Mouse (Mus musculus) liver, embryonic 14.5 days (tissue): ENCODE measurements around the gene Lrp5. TPM values are rescaled to one million over a fixed set of nuclear protein-coding genes. Genes with fewer than 3 reads are reported as not detected.

Source experiments
- ATAC-seq: fragments of 200-750 bp; cut with Nextera tagmentation; 2 replicates; pipeline ENCODE4 v1.8.0; 2017; ENCODE audit warnings: moderate number of reproducible peaks, mild to moderate bottlenecking, moderate library complexity; ENCODE audit not compliant: insufficient read depth
- DNase-seq, 3 experiments: peaks; one replicate each; pipeline ENCODE4 v3.0.0-alpha.2; 2012 to 2013; ENCODE audit warnings: low read depth in 3 of 3, low spot score in 3 of 3
- H3K27ac ChIP-seq: fragments of 300-500 bp; sonication (generic); 2 replicates; pipeline ENCODE4 v1.5.1; 2014; ENCODE audit warnings: moderate library complexity, mild to moderate bottlenecking, control low read depth, inconsistent platforms
- H3K27me3 ChIP-seq: fragments of 300-500 bp; sonication (generic); 2 replicates; pipeline ENCODE4 v1.6.1; 2014; ENCODE audit warnings: mild to moderate bottlenecking, low read length, moderate library complexity; ENCODE audit not compliant: control insufficient read depth, insufficient read depth
- H3K36me3 ChIP-seq: fragments of 300-500 bp; sonication (generic); replicated peaks from 2 replicates; pipeline ENCODE4 v1.6.1; 2014; ENCODE audit warnings: low read depth; ENCODE audit not compliant: control insufficient read depth, insufficient read depth
- H3K4me1 ChIP-seq, 2 experiments: fragments of 200-500 bp in 1 of 2; fragments of 300-500 bp in 1 of 2; sonication (generic) in 1 of 2; replicated peaks; 2 replicates each; pipeline ENCODE4 v1.6.1; 2012 to 2014; ENCODE audit warnings: antibody characterized with exemption in 1 of 2, inconsistent platforms in 1 of 2, low read length in 1 of 2; ENCODE audit not compliant: control insufficient read depth in 2 of 2, insufficient read depth in 2 of 2
- H3K4me2 ChIP-seq: fragments of 300-500 bp; sonication (generic); 2 replicates; pipeline ENCODE4 v1.6.1; 2014; ENCODE audit warnings: low read depth, mild to moderate bottlenecking, control low read depth, moderate library complexity
- H3K4me3 ChIP-seq, 2 experiments: fragments of 200-500 bp in 1 of 2; fragments of 300-500 bp in 1 of 2; sonication (generic) in 1 of 2; 2 replicates each; pipeline ENCODE4 v1.5.1; 2012 to 2014; ENCODE audit warnings: low read depth in 2 of 2, low read length in 2 of 2, mild to moderate bottlenecking in 2 of 2, control low read depth in 1 of 2, inconsistent platforms in 1 of 2, moderate library complexity in 1 of 2; ENCODE audit not compliant: insufficient read depth in 1 of 2
- H3K9ac ChIP-seq: fragments of 300-500 bp; sonication (generic); replicated peaks from 2 replicates; pipeline ENCODE4 v1.6.1; 2014; ENCODE audit warnings: mild to moderate bottlenecking, control low read depth, moderate library complexity
- H3K9me3 ChIP-seq: fragments of 300-500 bp; sonication (generic); 2 replicates; pipeline ENCODE4 v1.6.1; 2016; ENCODE audit warnings: low read length, mixed read lengths; ENCODE audit not compliant: control insufficient read depth
- CTCF ChIP-seq: IDR thresholded peaks from 2 replicates; pipeline ENCODE4 v1.5.1; 2016; ENCODE audit warnings: antibody characterized with exemption, low read depth, control low read depth
- EP300 ChIP-seq: IDR thresholded peaks from 2 replicates; pipeline ENCODE4 v1.6.1; 2016; ENCODE audit warnings: antibody characterized with exemption, low read depth
- WGBS: fragments of 180-500 bp; shearing (Covaris S2); extraction: QIAGEN DNeasy Blood & Tissue Kit; methylation state at CpG from one replicate; pipeline ENCODE4 v1.1.7; 2014; ENCODE audit not compliant: insufficient replicate concordance; 5-methylcytosine and 5-hydroxymethylcytosine counted together
- polyA plus RNA-seq, 2 experiments: library from polyadenylated mRNA; depleted of rRNA in 1 of 2; stranded (reverse) in 1 of 2; unstranded in 1 of 2; fragments of >200 nt; fragmentation: Nextera tagmentation in 1 of 2; extraction: Ambion mirVana in 1 of 2; gene quantifications; 2 replicates each; pipeline versions ENCODE4 v1.2.1 to v1.2.3; 2012 to 2014

Lrp5 gene
- polyA plus RNA-seq, 2 experiments = 2.3 to 6.8 TPM

DNA sequence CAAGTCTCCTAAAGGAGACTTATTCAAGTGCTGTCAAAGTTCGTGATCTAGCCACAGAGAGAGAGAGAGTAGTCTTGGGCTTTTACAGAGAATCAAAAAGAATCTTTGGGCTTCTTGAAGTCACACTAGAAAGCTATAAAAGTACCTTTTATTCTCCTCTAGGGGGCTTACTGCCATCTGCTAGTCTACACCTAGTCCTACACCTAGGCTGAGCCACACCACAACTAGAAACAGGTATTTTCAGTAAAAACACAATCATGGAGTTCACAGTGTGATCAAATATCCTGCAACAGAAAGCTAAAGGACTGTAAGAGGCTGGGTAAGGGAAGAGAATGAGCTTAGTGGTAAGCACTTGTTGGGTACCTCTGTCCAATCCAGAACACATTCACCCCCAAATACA is 138.1 kb downstream of the Lrp5 start:
- no peak for DNase-seq
- peaks cover 2% of the 10 kb centered on the region for H3K36me3 ChIP-seq
- no peak for ATAC-seq
- no peak for TF ChIP-seq EP300
- TF ChIP-seq CTCF = peak; percentile 9; the same call in 1 of the 2 replicates
- WGBS = 83% methylated on average over 1 of the region's 1 CpGs
- no peak overlapping the region for H3K9ac ChIP-seq
- H3K4me2 ChIP-seq = no peak overlapping the region
- no peak overlapping the region for H3K27ac ChIP-seq
- no peaks in the 10 kb centered on the region for H3K27me3 ChIP-seq
- no peaks in the 10 kb centered on the region for H3K9me3 ChIP-seq
- no peak overlapping the region for H3K4me3 ChIP-seq
- peaks cover 0 to 6% of the 10 kb centered on the region in 2 experiments; a peak in 3 of 4 replicates for H3K4me1 ChIP-seq

DNA sequence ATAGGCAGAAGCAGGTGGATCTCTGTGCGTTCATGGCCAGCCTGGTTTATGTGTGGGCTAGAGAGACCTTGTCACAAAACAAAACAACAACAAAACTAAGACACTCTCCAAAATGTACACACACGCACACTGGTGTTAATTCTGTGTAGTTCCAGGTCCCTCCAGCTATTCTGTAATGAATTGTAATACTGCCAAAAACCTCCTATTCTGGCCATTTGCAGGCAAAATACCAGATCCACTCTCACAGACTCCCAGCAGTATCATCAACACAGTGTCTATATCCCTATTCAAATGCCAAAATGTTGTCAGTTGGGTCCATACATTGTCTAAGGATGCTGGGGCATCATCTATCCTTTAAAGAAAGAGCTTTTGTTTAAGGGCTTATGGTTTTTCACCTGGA is 141.4 kb downstream of the Lrp5 start:
- H3K4me2 ChIP-seq = no peak overlapping the region
- peaks cover 10% of the 10 kb centered on the region for H3K36me3 ChIP-seq
- ATAC-seq (no peak), DNase-seq (no peak)
- TF ChIP-seq CTCF (no peak), EP300 (no peak)
- H3K4me1 ChIP-seq = no peaks in the 10 kb centered on the region; a peak in 3 of 4 replicates
- H3K27ac ChIP-seq = no peak overlapping the region
- H3K9ac ChIP-seq = no peak overlapping the region
- H3K4me3 ChIP-seq = no peak overlapping the region
- WGBS = 78% methylated on average over 2 of the region's 2 CpGs
- H3K9me3 ChIP-seq = no peaks in the 10 kb centered on the region
- H3K27me3 ChIP-seq = no peaks in the 10 kb centered on the region

DNA sequence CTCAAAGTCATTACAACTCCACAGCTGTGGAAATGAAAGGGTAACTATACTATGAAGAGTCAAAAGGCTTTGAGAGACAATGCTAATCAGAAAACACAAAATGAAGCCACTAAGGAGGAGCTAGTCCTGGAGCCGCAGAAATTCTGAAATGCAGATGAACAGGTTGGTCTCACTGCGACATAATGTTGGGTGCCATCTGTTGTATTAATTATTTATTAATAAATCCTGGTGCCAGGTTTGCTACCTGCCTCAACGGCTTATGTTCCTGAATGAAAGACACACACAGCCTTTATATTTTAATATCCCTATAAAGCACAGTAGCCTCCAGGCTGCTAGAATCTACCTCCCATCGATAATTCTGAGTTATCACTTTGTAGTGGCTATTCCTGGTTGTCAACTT is 143.8 kb downstream of the Lrp5 start:
- Histone ChIP-seq H3K9ac (no peak overlapping the region), H3K27ac (no peak overlapping the region), H3K4me3 (no peak overlapping the region), H3K4me2 (no peak overlapping the region), H3K9me3 (no peaks in the 10 kb centered on the region), H3K36me3 (peaks cover 10% of the 10 kb centered on the region), H3K27me3 (no peaks in the 10 kb centered on the region), H3K4me1 (peaks cover 0 to 2% of the 10 kb centered on the region in 2 experiments; a peak in 3 of 4 replicates)
- 91% methylated on average over 4 of the region's 4 CpGs for WGBS
- DNase-seq (no peak), ATAC-seq (no peak)
- TF ChIP-seq EP300 (no peak), CTCF (no peak)

DNA sequence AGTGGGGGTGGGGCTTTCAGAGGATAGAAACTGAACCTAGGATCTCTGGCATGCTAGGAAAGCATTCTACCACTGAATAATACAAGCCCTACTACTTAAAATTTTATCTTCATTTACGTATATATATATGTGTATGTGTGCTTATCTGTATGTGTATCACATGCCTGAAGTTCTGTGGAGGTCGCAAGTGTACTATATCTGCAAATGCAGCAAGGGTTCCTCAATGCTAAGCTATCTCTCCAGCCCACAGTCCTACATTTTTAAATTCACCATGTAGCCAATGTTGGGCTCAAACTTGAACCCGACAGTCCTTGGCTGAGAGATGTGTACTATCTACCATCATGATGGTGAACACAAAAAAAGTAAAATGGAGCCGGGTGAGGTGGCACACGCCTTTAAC is 145.4 kb downstream of the Lrp5 start:
- Histone ChIP-seq H3K4me1 (peaks cover 0 to 2% of the 10 kb centered on the region in 2 experiments; a peak in 3 of 4 replicates), H3K4me2 (no peak overlapping the region), H3K9ac (no peak overlapping the region), H3K9me3 (no peaks in the 10 kb centered on the region), H3K36me3 (peaks cover 10% of the 10 kb centered on the region), H3K27ac (no peak overlapping the region), H3K4me3 (no peak overlapping the region), H3K27me3 (no peaks in the 10 kb centered on the region)
- no peak for TF ChIP-seq CTCF
- 40% methylated on average over 5 of the region's 5 CpGs for WGBS
- peak; percentile 48; the same call in 1 of the 2 replicates for ATAC-seq
- no peak for DNase-seq

DNA sequence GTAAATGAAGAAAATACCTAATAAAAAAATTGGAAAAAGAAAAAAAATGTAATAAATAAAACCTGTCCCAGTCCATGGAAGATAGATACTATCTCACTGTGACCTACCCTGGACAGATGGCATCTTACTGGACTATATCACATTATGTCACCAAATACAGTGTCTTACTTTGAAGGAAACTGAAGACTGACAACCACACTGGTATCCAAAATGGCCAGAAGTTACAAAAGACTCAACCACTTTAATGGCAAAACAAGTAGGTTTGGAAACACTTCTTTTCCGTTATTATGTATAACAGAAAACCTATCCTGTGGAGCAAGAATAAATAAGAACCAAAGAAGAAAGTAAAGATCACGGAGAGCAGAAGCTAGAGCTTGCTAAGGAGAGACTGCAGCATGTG is 146.1 kb downstream of the Lrp5 start:
- Histone ChIP-seq H3K27me3 (no peaks in the 10 kb centered on the region), H3K27ac (no peak overlapping the region), H3K9me3 (no peaks in the 10 kb centered on the region), H3K4me1 (peaks cover 0 to 2% of the 10 kb centered on the region in 2 experiments; a peak in 3 of 4 replicates), H3K4me3 (no peak overlapping the region), H3K36me3 (peaks cover 10% of the 10 kb centered on the region), H3K4me2 (no peak overlapping the region), H3K9ac (no peak overlapping the region)
- no peak for DNase-seq
- TF ChIP-seq CTCF = no peak
- TF ChIP-seq EP300 = no peak
- WGBS = 67% methylated on average over 2 of the region's 2 CpGs
- no peak for ATAC-seq
